9 mouse cellular contexts compared by ENCODE assay signal in the genomic region with DNA sequence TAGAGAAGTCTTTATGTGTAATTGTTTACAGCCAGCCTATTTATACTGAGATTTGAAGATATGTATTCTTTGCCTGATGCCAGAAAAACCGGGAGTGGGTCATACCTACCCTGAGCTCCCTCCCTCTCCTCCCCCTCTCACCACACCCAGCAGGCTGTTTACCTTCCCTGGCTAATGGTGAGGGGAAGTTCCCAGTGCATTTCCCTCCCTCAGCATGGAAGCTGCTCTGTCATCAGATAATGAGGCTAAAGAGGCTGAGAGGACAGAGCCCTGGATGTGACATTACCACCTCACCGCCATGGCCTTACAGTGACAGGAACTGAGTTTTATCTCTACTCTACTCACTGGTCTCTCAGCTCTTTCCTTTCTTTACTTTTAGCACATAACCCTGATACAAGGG. TPM values are rescaled to one million over a fixed set of nuclear protein-coding genes. Genes with fewer than 3 reads are reported as not detected.
DNase-seq lines count a peak whose midpoint lies in the region; ATAC-seq and TF ChIP-seq lines count a peak whose summit lies in the region.
"Had no signal": no experiment of that assay in that cellular context is flagged by ENCODE, and none has a peak within 500 bp of the region (broad histone marks: within the 10 kb centered on the region; RNA-seq: fewer than 3 reads in every experiment).

No protein-coding gene starts in this region.

- no peak for TF ChIP-seq POLR2A in kidney, adult 2 months (IDR thresholded peaks at IDR 0.05; ENCODE audit: low read depth, low read length)

- no peaks in the 10 kb centered on the region for H3K27me3 ChIP-seq in kidney, adult 2 months (replicated peaks; ENCODE audit: control insufficient read depth, insufficient read depth, low read length)
- peaks cover 2% of the 10 kb centered on the region; the same call in 1 of the 2 replicates for H3K27me3 ChIP-seq in limb, embryonic 10.5 days (ENCODE audit: low read depth, poor library complexity, severe bottlenecking)
- H3K27me3 ChIP-seq: midbrain, embryonic 15.5 days had no signal

- H3K4me1 ChIP-seq in kidney, adult 2 months (ENCODE audit: control insufficient read depth, insufficient read depth, low read length), result peaks cover 9% of the 10 kb centered on the region
- 0 out of 2 replicates have a peak, but pooled peaks cover 3% of the 10 kb centered on the region for H3K4me1 ChIP-seq in limb, embryonic 10.5 days
- H3K4me1 ChIP-seq: midbrain, embryonic 15.5 days had no signal

- H3K9me3 ChIP-seq in limb, embryonic 10.5 days (replicated peaks), result no peaks in the 10 kb centered on the region
- H3K9me3 ChIP-seq: midbrain, embryonic 15.5 days had no signal

- no peak overlapping the region for H3K4me3 ChIP-seq in kidney, adult 2 months (ENCODE audit: insufficient read depth, low read depth, low read length)
- no peak overlapping the region for H3K4me3 ChIP-seq in limb, embryonic 10.5 days
- H3K4me3 ChIP-seq: midbrain, embryonic 15.5 days had no signal

- no peaks in the 10 kb centered on the region for H3K36me3 ChIP-seq in kidney, adult 2 months (ENCODE audit: control insufficient read depth, insufficient read depth, low read length)
- H3K36me3 ChIP-seq in limb, embryonic 10.5 days, result no peaks in the 10 kb centered on the region
- H3K36me3 ChIP-seq: midbrain, embryonic 15.5 days had no signal

- 0 out of 2 replicates have a peak, but pooled peaks have one; percentile 39 for ATAC-seq in common myeloid progenitor, adult 5-6 weeks (replicated peaks; ENCODE audit: low read depth, poor library complexity, severe bottlenecking)
- no peak for ATAC-seq in megakaryocyte progenitor cell, adult 5-6 weeks (replicated peaks; ENCODE audit: poor library complexity)
- ATAC-seq: midbrain, embryonic 15.5 days had no signal

- TF ChIP-seq CTCF in kidney, adult 2 months (conservative IDR thresholded peaks at IDR 0.05; ENCODE audit: insufficient read depth, insufficient read length, low read depth, low read length), result no peak

- DNase-seq in kidney, adult 2 months, result peak; percentile 46
- no peak for DNase-seq in kidney, adult 18-20 months
- DNase-seq in limb, embryonic 10.5 days (ENCODE audit: low spot score), result no peak
- peak; percentile 35 to 39 for DNase-seq in lung, postnatal 4 days
- DNase-seq in spleen, postnatal 14 days (ENCODE audit: low spot score in 2 of 2), result no peak

- peak overlapping the region; percentile 35 for H3K27ac ChIP-seq in kidney, adult 2 months (ENCODE audit: insufficient read depth, low read depth, low read length)
- H3K27ac ChIP-seq in limb, embryonic 10.5 days, result 0 out of 2 replicates have a peak overlapping the region, but pooled peaks have one; percentile 36
- H3K27ac ChIP-seq: hindbrain, embryonic 14.5 days; midbrain, embryonic 15.5 days had no signal

- 37% methylated on average over 2 of the region's 2 CpGs for WGBS in kidney, adult 2 months
- WGBS in limb, embryonic 10.5 days, result 24% methylated on average over 2 of the region's 2 CpGs

RNA-seq across cellular contexts. Expression of a gene that starts 6.1 kb away (rescaled TPM):
- polyA plus RNA-seq in kidney, adult 2 months (2012; rRNA removed), result 150 and 153 TPM in 2 replicates
- total RNA-seq in common myeloid progenitor, adult 5-6 weeks (2017), result 0.14 TPM in 1 of 2 replicates, not detected in the other
- 6.2 and 9.4 TPM in 2 replicates for polyA plus RNA-seq in limb, embryonic 10.5 days (2016; fragmentation: Nextera tagmentation; extraction: Ambion mirVana)
- total RNA-seq in megakaryocyte progenitor cell, adult 5-6 weeks (2015), result 0.30 TPM in 1 of 2 replicates, not detected in the other
- 0.34 TPM in 1 of 2 replicates, not detected in the other for total RNA-seq in megakaryocyte progenitor cell, adult 5-6 weeks (2017)

RNA-seq across cellular contexts. Expression of a gene that starts 41.6 kb away (rescaled TPM):
- polyA plus RNA-seq in kidney, adult 2 months (2012; rRNA removed), result 0.20 and 0.87 TPM in 2 replicates
- total RNA-seq in common myeloid progenitor, adult 5-6 weeks (2017), result not detected in 2 replicates
- polyA plus RNA-seq in limb, embryonic 10.5 days (2016; fragmentation: Nextera tagmentation; extraction: Ambion mirVana), result 1.8 and 2.3 TPM in 2 replicates
- not detected in 2 replicates for total RNA-seq in megakaryocyte progenitor cell, adult 5-6 weeks (2015)
- total RNA-seq in megakaryocyte progenitor cell, adult 5-6 weeks (2017), result not detected in 2 replicates

Comparison
In these comparisons a context has a peak if more than half of its experiments do, and no peak if none do; other contexts are left out.
1. DNase-seq: peak in kidney, adult 2 months (single experiment) and lung, postnatal 4 days (2 of 2); none in kidney, adult 18-20 months (single experiment), limb, embryonic 10.5 days (single experiment) and spleen, postnatal 14 days (0 of 2).